Mouse (Mus musculus): ENCODE measurements around the gene Tead1. TPM values are rescaled to one million over a fixed set of nuclear protein-coding genes. Genes with fewer than 3 reads are reported as not detected.

Gene Tead1
- total RNA-seq, 2 experiments from 2014 or later, result not detected

- ATAC-seq (ENCODE audit: poor library complexity, severe bottlenecking), result no peak
Observed at GRCm38 (mm10) chr7:112851281-112851744, 172.2 kb downstream of the Tead1 start.

GRCm38 (mm10) chr7:112852149-112852839 lies 173.2 kb downstream of the Tead1 start:
- ATAC-seq (ENCODE audit: poor library complexity, severe bottlenecking), result no peak

DNA sequence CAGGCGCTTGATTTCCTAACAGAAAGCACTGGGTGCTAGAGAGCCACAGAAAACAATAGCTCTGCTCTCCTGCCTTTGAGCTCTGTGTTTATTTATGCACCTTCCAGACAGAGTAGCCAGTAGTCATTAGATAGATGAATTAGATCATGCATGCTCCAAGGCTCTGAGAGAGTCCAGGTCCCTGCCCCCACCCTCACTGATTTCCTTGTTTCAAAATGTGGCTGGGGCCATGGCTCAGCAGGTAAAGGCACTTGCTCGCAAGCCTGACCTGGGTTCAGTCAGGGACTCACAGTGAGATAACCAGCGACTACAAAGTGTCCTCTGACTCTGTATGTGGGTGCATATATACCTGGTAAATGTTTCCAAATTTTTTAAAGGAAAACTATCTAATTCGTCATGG lies 174.7 kb downstream of the Tead1 start:
- ATAC-seq (ENCODE audit: poor library complexity, severe bottlenecking), result no peak

DNA sequence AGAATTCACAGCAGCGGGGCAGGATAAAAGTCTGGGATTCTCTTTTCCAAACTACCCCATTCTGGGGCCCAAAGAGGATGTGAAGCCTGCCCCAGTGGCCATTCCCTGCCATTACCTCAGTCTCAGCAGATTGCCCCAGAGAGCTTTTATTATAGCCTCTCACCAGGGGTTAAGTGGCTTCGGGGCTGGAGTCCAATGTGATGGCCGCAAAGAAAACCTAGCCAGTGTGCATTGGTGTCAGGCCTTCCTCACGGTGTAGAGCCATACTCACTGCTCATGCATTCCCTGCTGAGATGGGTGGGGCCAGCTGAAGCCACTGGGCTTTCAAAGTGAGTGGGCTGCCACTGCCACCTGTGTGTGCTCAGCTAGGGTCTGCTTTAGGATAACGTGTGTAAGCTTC lies 175.4 kb downstream of the Tead1 start:
- ATAC-seq (ENCODE audit: poor library complexity, severe bottlenecking), result no peak

GRCm38 (mm10) chr7:112855419-112855818 lies 176.3 kb downstream of the Tead1 start:
- no peak for ATAC-seq (ENCODE audit: poor library complexity, severe bottlenecking)

GRCm38 (mm10) chr7:112856121-112856571 lies 177.0 kb downstream of the Tead1 start:
- no peak for ATAC-seq (ENCODE audit: poor library complexity, severe bottlenecking)

- ATAC-seq (ENCODE audit: poor library complexity, severe bottlenecking), result no peak
Observed at GRCm38 (mm10) chr7:112856583-112856982, 177.5 kb downstream of the Tead1 start.

GRCm38 (mm10) chr7:112859887-112860286 lies 180.8 kb downstream of the Tead1 start:
- peak; percentile 95 for ATAC-seq (ENCODE audit: poor library complexity, severe bottlenecking)

DNA sequence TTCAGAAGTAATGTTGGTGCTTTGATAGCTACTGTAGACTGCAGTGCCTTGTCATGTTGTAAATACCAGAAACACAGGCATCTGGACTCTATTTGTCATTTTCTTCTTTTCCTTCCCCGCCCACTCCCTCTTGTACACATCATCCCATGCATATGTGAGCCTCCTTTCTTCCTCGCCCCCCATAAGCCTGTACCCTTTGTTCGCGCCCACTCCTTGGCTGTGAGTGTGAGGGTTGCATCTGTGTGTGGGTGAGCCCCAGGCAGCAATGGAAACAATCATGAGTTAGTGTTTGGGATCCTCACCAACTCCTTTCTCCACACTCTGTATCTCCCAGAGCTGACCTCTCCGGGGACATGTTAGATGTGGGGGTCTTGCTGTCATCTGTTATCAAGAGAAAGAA lies 183.0 kb downstream of the Tead1 start:
- no peak for ATAC-seq (ENCODE audit: poor library complexity, severe bottlenecking)

- no peak for ATAC-seq (ENCODE audit: poor library complexity, severe bottlenecking)
Observed at GRCm38 (mm10) chr7:112864188-112864587, 185.1 kb downstream of the Tead1 start.

- 0 out of 2 replicates have a peak, but pooled peaks have one; percentile 35 for ATAC-seq (ENCODE audit: poor library complexity, severe bottlenecking)
Observed at GRCm38 (mm10) chr7:112865739-112866138, 186.6 kb downstream of the Tead1 start.

- ATAC-seq (ENCODE audit: poor library complexity, severe bottlenecking), result no peak
Observed at GRCm38 (mm10) chr7:112868551-112869465, 189.7 kb downstream of the Tead1 start.

GRCm38 (mm10) chr7:112871752-112872151 lies 192.6 kb downstream of the Tead1 start:
- ATAC-seq (ENCODE audit: poor library complexity, severe bottlenecking), result no peak

DNA sequence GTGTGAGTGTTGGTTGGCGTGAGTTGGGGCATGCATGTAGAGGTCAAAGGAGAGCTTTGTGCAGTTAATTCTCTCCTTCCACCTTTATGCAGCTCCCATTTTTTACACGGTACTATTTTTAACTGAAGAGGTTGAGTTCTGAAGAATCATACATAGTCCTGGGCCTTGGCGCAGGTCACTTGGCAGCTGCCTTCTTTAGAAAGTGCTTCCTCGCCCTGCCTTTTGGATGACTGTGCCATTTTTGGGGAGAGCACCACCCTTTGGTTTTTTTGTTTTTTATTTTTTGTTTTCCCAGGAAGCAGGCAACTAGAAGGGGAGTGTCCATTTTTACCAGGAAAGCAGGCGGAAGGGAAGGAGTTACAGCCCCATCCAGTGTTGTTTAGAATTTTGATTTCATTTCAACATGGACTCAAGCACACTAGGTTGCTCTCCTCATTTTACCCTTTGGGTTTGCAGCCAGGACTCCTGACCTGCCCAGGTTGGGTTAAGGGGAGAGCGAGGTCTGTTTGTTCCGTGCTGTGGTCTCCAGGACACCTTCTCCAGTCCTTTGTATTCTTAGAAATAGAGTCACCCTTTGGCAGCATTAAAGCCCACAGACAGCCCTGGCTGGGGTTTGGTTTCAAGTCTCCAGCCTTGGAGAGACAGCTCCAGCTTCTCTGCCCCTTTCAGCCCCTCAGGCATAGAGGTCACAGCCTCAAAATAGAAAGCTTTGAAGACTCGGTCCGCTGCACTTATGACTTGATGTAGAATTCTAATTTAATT lies 193.5 kb downstream of the Tead1 start:
- ATAC-seq (ENCODE audit: poor library complexity, severe bottlenecking), result no peak

GRCm38 (mm10) chr7:112876128-112876527 lies 197.0 kb downstream of the Tead1 start:
- ATAC-seq (ENCODE audit: poor library complexity, severe bottlenecking), result no peak

GRCm38 (mm10) chr7:112883791-112884274 lies 204.7 kb downstream of the Tead1 start:
- no peak for ATAC-seq (ENCODE audit: poor library complexity, severe bottlenecking)

DNA sequence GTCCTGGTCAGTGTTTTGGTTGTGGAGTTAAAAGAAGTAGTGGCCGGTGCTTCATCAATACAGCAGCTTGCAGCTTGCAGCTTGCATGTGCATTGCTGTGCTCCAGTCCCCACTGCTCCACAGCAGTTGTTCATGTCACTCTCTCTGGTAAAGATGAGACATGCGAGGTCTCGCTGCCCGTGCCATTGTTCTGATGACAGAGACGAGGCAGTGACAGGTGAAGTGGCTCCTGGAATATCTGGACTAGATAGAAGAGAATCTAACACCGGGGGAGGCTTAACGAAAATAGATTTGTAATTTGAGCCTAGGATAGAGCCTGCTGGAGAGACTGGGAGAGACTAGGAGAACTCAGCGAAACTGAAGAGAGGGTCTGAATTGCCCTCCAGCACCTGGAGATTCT lies 206.4 kb downstream of the Tead1 start:
- no peak for ATAC-seq (ENCODE audit: poor library complexity, severe bottlenecking)

- no peak for ATAC-seq (ENCODE audit: poor library complexity, severe bottlenecking)
Observed at GRCm38 (mm10) chr7:112891883-112892282, 212.8 kb downstream of the Tead1 start.

- no peak for ATAC-seq (ENCODE audit: poor library complexity, severe bottlenecking)
Observed at GRCm38 (mm10) chr7:112892595-112892994, 213.5 kb downstream of the Tead1 start.

DNA sequence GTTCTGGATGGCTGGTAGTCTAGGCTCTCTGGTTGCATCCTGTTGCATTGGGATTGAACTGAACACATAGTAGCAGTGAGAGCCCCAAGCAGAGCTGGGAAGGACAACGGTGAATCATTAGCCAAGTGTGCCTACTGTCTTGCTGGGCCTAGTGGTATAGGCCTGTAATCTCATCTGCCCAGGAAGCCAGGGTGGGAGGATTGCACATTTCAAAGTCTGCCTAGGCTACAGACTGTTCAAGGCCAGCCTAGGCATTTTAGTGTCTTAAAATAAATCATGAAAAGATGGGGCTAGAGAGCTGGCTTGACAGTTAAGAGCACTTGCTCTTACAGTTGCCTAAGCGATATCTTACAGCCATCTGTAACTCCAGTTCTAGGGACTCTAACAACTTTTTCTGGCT lies 217.2 kb downstream of the Tead1 start:
- ATAC-seq (ENCODE audit: poor library complexity, severe bottlenecking), result no peak

- ATAC-seq (ENCODE audit: poor library complexity, severe bottlenecking), result no peak
Observed at GRCm38 (mm10) chr7:112901710-112902109, 222.6 kb downstream of the Tead1 start.
